Mouse (Mus musculus) cerebellum, adult 2 months (tissue): Measurements from ENCODE around the gene Nrf1.

ENCODE experiments used
- CTCF ChIP-seq: fragments of 200-500 bp; IDR thresholded peaks from 2 replicates; pipeline ENCODE4 v1.5.1; 2011; ENCODE audit warnings: low read depth, mild to moderate bottlenecking, control low read depth, low read length, moderate library complexity, borderline replicate concordance; ENCODE audit not compliant: insufficient read depth
- POLR2A ChIP-seq: fragments of 200-500 bp; IDR thresholded peaks from 2 replicates; pipeline ENCODE4 v1.6.1; 2011; ENCODE audit warnings: low read length, control low read depth, borderline replicate concordance; ENCODE audit not compliant: insufficient read depth

GRCm38 (mm10) chr6:30173551-30174460 lies 126.0 kb downstream of the Nrf1 start:
- TF ChIP-seq POLR2A: no peak
- TF ChIP-seq CTCF: no peak
